Mouse (Mus musculus) forebrain, embryonic 11.5 days (tissue): ENCODE results near the gene Ireb2. TPM values are rescaled to one million over a fixed set of nuclear protein-coding genes. Genes with fewer than 3 reads are reported as not detected.

Experiments used
- ATAC-seq: fragments of 200-750 bp; cut with Nextera tagmentation; replicated peaks from 2 replicates; pipeline ENCODE4 v1.8.0; 2017; ENCODE audit warnings: moderate TSS enrichment; ENCODE audit not compliant: low FRiP score
- DNase-seq: peaks from one replicate; pipeline ENCODE4 v3.0.0-alpha.2; 2017; ENCODE audit warnings: low spot score
- H3K27ac ChIP-seq: fragments of 300-500 bp; sonication (generic); 2 replicates; pipeline ENCODE4 v1.5.1; 2014; ENCODE audit warnings: low read depth, low read length
- H3K27me3 ChIP-seq: fragments of 300-500 bp; sonication (generic); 2 replicates; pipeline ENCODE4 v1.6.1; 2014; ENCODE audit warnings: mild to moderate bottlenecking, low read length, mixed read lengths; ENCODE audit not compliant: control insufficient read depth, insufficient read depth
- H3K36me3 ChIP-seq: fragments of 300-500 bp; sonication (generic); 2 replicates; pipeline ENCODE4 v1.6.1; 2014; ENCODE audit warnings: mild to moderate bottlenecking, low read length, moderate library complexity, mixed read lengths; ENCODE audit not compliant: control insufficient read depth, insufficient read depth
- H3K4me1 ChIP-seq: fragments of 300-500 bp; sonication (generic); replicated peaks from 2 replicates; pipeline ENCODE4 v1.6.1; 2014; ENCODE audit warnings: low read length, mixed read lengths; ENCODE audit not compliant: control insufficient read depth, insufficient read depth
- H3K4me2 ChIP-seq: fragments of 300-500 bp; sonication (generic); 2 replicates; pipeline ENCODE4 v1.6.1; 2014; ENCODE audit warnings: low read depth, mild to moderate bottlenecking, low read length, moderate library complexity, mixed read lengths; ENCODE audit not compliant: severe bottlenecking
- H3K4me3 ChIP-seq: fragments of 300-500 bp; sonication (generic); 2 replicates; pipeline ENCODE4 v1.5.1; 2014; ENCODE audit warnings: low read depth, low read length
- H3K9ac ChIP-seq: fragments of 300-500 bp; sonication (generic); 2 replicates; pipeline ENCODE4 v1.6.1; 2014; ENCODE audit warnings: low read length
- H3K9me3 ChIP-seq: fragments of 300-500 bp; sonication (generic); 2 replicates; pipeline ENCODE4 v1.6.1; 2016; ENCODE audit warnings: low read length, mixed read lengths; ENCODE audit not compliant: control insufficient read depth
- WGBS: fragments of 180-500 bp; shearing (Covaris S2); extraction: QIAGEN DNeasy Blood & Tissue Kit; methylation state at CpG from one replicate; pipeline ENCODE4 v1.1.7; 2014; 5-methylcytosine and 5-hydroxymethylcytosine counted together
- polyA plus RNA-seq: library from polyadenylated mRNA; unstranded; fragments of >200 nt; fragmentation: Nextera tagmentation; extraction: Ambion mirVana; gene quantifications from 2 replicates; pipeline ENCODE4 v1.2.1, GENCODE M21; 2014

The Ireb2 gene
- polyA plus RNA-seq, 1 experiment from 2014 or later = 72.5 TPM

DNA sequence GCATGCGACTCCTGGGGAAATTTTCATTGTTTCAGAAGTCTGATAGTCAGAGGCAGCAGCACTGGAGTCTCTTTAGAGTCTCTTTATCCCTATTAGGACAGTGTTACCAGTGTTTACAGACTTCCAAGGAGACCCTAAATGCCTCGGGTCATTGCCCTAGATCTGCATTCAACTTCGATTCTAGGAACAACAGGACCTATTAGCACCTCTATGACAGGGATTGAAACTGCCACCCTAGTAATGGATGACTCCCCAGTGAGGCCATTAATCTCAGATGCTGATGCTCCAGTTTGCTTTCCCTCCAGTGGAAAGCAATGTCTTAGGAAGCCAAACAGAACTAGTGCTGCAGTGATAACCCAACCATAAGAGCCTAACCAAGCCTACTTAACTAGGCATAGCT is 6.1 kb upstream of the Ireb2 start:
- H3K27me3 ChIP-seq = no peaks in the 10 kb centered on the region
- 38% methylated on average over 3 of the region's 3 CpGs for WGBS
- no peak overlapping the region for H3K4me3 ChIP-seq
- H3K4me1 ChIP-seq = peaks cover 5% of the 10 kb centered on the region; the same call in 1 of the 2 replicates
- no peak overlapping the region for H3K9ac ChIP-seq
- DNase-seq (no peak), ATAC-seq (no peak)
- no peak overlapping the region for H3K27ac ChIP-seq
- no peak overlapping the region for H3K4me2 ChIP-seq
- no peaks in the 10 kb centered on the region for H3K9me3 ChIP-seq
- H3K36me3 ChIP-seq = no peaks in the 10 kb centered on the region

DNA sequence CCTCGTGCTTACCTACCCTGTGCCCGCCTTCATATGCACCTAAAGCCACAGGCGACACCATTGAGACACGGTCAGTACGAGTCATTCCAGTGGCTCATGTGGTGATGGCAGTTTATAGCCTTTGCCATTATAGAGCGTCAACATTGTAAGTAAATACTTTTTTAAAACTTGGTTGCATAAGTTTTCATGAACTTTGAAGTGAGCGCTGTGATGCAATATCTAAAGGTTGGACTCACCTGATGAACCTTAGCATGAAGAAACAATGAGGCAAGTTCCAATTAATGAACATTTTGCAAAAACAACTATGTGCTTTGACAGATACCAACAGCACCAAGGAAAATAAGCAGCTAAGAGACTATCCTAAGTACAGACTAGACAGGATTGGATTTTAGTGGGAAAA is 3.1 kb upstream of the Ireb2 start:
- Histone ChIP-seq H3K27me3 (no peaks in the 10 kb centered on the region), H3K4me1 (peaks cover 11% of the 10 kb centered on the region), H3K36me3 (no peaks in the 10 kb centered on the region; the same call in 1 of the 2 replicates), H3K9me3 (no peaks in the 10 kb centered on the region), H3K9ac (peak overlapping the region; percentile 1; the same call in 1 of the 2 replicates), H3K4me3 (no peak overlapping the region), H3K4me2 (no peak overlapping the region), H3K27ac (no peak overlapping the region)
- DNase-seq (no peak), ATAC-seq (no peak)
- WGBS = 91% methylated on average over 7 of the region's 7 CpGs

DNA sequence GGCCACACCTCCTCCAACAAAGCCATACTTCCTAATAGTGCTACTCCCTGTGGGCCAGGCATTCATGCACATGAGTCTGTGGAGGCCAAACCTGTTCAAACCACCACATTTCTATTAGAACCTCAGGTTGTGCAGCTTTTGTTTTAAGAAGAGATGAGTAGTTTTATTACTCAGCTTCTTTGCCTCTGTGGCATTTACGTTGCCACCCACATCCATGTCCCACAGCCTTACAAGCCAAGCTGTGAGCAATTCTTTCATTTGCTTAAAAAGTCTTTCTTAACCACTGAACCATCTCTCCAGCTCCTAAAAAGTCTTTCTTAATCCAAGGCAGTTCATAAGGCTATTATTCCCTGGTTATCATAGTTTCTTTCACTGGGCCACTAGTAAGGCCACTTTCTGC is 15.2 kb downstream of the Ireb2 start:
- no peaks in the 10 kb centered on the region for H3K9me3 ChIP-seq
- H3K4me1 ChIP-seq = no peaks in the 10 kb centered on the region
- H3K9ac ChIP-seq = no peak overlapping the region
- H3K27me3 ChIP-seq = no peaks in the 10 kb centered on the region
- no peak overlapping the region for H3K27ac ChIP-seq
- no peaks in the 10 kb centered on the region; the same call in 1 of the 2 replicates for H3K36me3 ChIP-seq
- WGBS = 95% methylated on average over 1 of the region's 1 CpGs
- no peak for DNase-seq
- ATAC-seq = no peak
- H3K4me3 ChIP-seq = no peak overlapping the region
- no peak overlapping the region for H3K4me2 ChIP-seq

DNA sequence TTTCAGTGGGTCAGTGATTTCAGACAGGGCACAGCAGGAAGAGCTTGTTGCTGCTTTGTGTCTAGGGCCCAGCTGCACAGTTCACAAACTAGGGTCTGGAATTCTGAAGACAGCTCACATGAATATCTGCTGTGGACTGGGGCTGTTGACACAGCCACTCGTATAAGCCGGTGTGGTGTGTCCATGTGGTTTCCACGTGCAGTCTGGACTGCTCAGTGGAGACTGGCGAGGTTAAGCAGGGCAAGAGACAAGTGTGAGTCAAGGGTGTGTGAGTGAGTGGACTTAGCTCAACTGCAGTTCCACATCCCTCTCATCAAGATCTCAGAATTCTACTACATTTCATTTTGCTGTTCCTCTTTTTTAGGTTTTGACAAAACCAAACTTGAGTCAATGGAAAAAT is 28.5 kb downstream of the Ireb2 start:
- no peak overlapping the region for H3K4me3 ChIP-seq
- 91% methylated on average over 4 of the region's 4 CpGs for WGBS
- no peaks in the 10 kb centered on the region for H3K9me3 ChIP-seq
- no peaks in the 10 kb centered on the region for H3K4me1 ChIP-seq
- ATAC-seq = no peak
- no peaks in the 10 kb centered on the region for H3K27me3 ChIP-seq
- H3K36me3 ChIP-seq = no peaks in the 10 kb centered on the region; the same call in 1 of the 2 replicates
- H3K9ac ChIP-seq = no peak overlapping the region
- no peak overlapping the region for H3K27ac ChIP-seq
- DNase-seq = no peak
- no peak overlapping the region for H3K4me2 ChIP-seq

DNA sequence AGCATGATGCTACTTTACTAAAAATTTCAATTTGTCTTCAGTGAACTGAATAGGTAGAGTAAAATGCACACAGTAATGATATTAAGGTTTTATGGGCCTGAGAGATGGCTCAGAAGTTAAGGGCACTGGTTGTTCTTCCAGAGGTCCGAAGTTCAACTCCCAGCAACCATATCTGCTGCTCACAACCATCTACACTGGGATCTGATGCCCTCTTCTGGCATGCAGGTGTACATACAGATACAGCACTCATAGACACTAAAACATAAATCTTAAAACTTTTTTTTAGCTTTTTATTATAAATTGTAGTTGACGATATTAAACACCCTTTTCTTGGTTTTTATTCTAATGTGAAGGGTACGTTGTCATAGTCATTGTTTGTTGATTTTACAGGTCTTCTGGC is 33.5 kb downstream of the Ireb2 start:
- Histone ChIP-seq H3K36me3 (peaks cover 8% of the 10 kb centered on the region; the same call in 1 of the 2 replicates), H3K9ac (no peak overlapping the region), H3K27me3 (no peaks in the 10 kb centered on the region), H3K4me2 (no peak overlapping the region), H3K9me3 (no peaks in the 10 kb centered on the region), H3K27ac (no peak overlapping the region), H3K4me3 (no peak overlapping the region), H3K4me1 (no peaks in the 10 kb centered on the region)
- 91% methylated on average over 3 of the region's 3 CpGs for WGBS
- DNase-seq = no peak
- ATAC-seq = no peak

DNA sequence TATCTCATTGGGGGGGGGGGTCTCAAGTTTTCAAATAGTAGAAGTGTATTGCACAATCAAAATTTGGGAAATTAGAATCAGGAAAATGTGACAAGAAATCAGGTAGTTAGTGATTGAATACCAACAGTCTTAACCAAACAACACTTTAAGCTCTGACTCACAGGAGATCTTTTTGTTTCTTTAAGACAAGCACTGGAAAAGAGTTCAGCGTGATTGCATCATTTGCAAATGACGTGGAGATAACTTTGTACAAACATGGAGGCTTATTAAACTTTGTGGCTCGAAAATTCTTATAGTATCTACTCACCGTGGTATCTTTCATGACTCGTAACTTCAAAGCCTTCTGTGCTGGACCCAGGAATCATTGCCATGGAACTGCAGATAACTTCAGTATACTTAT is 45.9 kb downstream of the Ireb2 start:
- Histone ChIP-seq H3K9me3 (no peaks in the 10 kb centered on the region), H3K4me1 (no peaks in the 10 kb centered on the region), H3K36me3 (no peaks in the 10 kb centered on the region; the same call in 1 of the 2 replicates), H3K4me3 (no peak overlapping the region), H3K27ac (no peak overlapping the region), H3K9ac (no peak overlapping the region), H3K4me2 (no peak overlapping the region), H3K27me3 (no peaks in the 10 kb centered on the region)
- no peak for DNase-seq
- ATAC-seq = no peak
- WGBS = 95% methylated on average over 5 of the region's 5 CpGs

DNA sequence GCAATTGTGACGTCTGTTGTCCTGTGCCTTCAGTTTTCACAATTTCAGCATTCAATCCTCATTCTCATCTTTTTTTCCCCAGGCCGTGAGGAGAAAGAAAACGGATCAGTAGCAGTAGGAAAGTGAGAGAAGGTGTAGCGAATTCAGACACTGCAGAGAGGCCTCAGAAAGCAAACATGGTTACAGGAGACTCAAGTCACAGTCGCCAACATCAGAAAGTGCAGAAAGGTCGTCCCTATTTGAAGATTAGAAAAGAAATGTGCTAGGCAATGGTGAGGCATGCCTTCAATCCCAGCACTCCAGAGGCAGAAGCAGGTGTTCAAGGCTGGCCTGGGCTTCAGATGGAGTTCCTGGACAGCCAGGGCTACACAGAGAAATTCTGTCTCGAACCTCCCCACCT is 52.0 kb downstream of the Ireb2 start:
- Histone ChIP-seq H3K9ac (no peak overlapping the region), H3K4me2 (no peak overlapping the region), H3K27ac (no peak overlapping the region), H3K27me3 (no peaks in the 10 kb centered on the region), H3K36me3 (no peaks in the 10 kb centered on the region), H3K9me3 (no peaks in the 10 kb centered on the region), H3K4me1 (no peaks in the 10 kb centered on the region; the same call in 1 of the 2 replicates), H3K4me3 (no peak overlapping the region)
- DNase-seq = no peak
- WGBS = 76% methylated on average over 7 of the region's 7 CpGs
- no peak for ATAC-seq

DNA sequence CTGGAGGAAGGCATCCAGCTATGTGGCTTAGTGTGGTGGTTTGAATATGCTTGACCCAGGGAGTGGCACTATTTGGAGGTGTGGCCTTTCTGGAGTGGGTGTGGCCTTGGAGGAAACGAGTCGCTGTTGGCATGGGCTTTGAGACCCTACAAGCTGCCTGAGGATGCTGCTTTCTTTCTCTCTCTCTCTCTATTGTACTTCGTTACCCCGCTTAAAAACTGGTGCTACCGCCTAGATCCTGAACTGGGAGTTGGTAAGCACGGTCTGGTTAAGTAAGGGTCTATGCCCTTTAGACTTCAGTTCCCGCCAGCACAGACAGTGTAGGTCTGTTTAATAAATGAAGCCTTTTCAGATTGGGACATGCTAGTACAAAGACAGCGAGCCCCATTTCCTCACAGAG is 52.8 kb downstream of the Ireb2 start:
- Histone ChIP-seq H3K9me3 (no peaks in the 10 kb centered on the region), H3K4me1 (no peaks in the 10 kb centered on the region; the same call in 1 of the 2 replicates), H3K4me2 (no peak overlapping the region; the same call in 1 of the 2 replicates), H3K27me3 (no peaks in the 10 kb centered on the region), H3K4me3 (no peak overlapping the region), H3K27ac (no peak overlapping the region), H3K36me3 (no peaks in the 10 kb centered on the region), H3K9ac (no peak overlapping the region)
- DNase-seq (no peak), ATAC-seq (peak; percentile 21; the same call in 1 of the 2 replicates)
- WGBS = 69% methylated on average over 8 of the region's 8 CpGs

DNA sequence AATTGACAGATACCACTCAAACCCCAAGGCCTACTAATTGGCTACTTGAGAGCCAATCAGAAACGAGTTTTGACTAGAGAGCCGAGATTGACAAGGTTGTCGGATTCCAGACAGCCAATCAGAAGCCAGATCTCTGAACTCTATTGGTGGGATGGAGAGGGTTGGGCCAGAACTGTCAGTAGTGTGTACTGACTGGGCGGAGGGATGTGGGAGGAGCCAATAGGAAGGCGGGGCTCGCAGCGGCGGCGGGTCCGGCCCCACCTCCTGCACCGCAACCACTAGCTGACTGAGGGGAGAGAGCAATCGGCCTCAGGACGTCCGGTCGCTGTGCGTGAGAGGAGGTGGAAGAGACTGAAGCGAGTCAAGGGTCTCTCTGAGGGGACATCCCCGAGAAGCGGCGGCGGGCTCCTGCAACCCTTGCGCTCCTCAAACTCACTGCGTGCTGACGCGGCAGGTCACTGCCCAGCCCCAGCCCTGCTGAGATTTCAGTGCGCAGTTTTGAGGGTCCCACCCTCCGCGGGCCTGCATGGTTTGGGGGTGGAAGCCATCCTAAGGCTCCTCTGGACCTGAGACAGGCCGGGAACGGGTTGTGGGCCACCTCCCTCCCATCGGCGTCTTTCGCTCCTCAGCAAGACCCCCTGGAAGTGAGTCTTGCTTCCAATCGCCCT is 53.6 kb downstream of the Ireb2 start, which contains the start of gene Hykk:
Gene Hykk (plus strand): TSS at position 274 of the 668 bp plus-strand sequence.
- under 1% methylated on average over 34 of the region's 34 CpGs for WGBS
- H3K27ac ChIP-seq = no peak within 1 kb of the TSS
- peak; percentile 99 for ATAC-seq

More for the DNA sequence above, 53.6 kb downstream of the Ireb2 start, which contains the start of gene Hykk:
- Histone ChIP-seq H3K36me3 (no peaks in the 10 kb centered on the region), H3K9ac (peak within 1 kb of the TSS; percentile 68), H3K9me3 (no peaks in the 10 kb centered on the region), H3K4me3 (peak within 1 kb of the TSS; percentile 58), H3K4me1 (no peaks in the 10 kb centered on the region; the same call in 1 of the 2 replicates), H3K27me3 (no peaks in the 10 kb centered on the region), H3K4me2 (peak within 1 kb of the TSS; percentile 88)
- peak; percentile 93 for DNase-seq
